Mouse (Mus musculus) neural tube, embryonic 14.5 days (tissue): ENCODE results near the gene Vamp5. TPM values are rescaled to one million over a fixed set of nuclear protein-coding genes. Genes with fewer than 3 reads are reported as not detected.

Experiments
- ATAC-seq: fragments of 200-750 bp; cut with Nextera tagmentation; 2 replicates; pipeline ENCODE4 v1.8.0; 2017; ENCODE audit warnings: low read depth, mild to moderate bottlenecking, moderate TSS enrichment, moderate library complexity
- H3K27ac ChIP-seq: fragments of 300-500 bp; sonication (generic); 2 replicates; pipeline ENCODE4 v1.5.1; 2014; ENCODE audit warnings: low read depth, mild to moderate bottlenecking, control low read depth, low read length, moderate library complexity, mixed read lengths
- H3K27me3 ChIP-seq: fragments of 300-500 bp; sonication (generic); 2 replicates; pipeline ENCODE4 v1.6.1; 2014; ENCODE audit warnings: low read length; ENCODE audit not compliant: control insufficient read depth, insufficient read depth
- H3K36me3 ChIP-seq: fragments of 300-500 bp; sonication (generic); 2 replicates; pipeline ENCODE4 v1.6.1; 2014; ENCODE audit warnings: low read length, mixed read lengths; ENCODE audit not compliant: control insufficient read depth, insufficient read depth
- H3K4me1 ChIP-seq: fragments of 300-500 bp; sonication (generic); 2 replicates; pipeline ENCODE4 v1.6.1; 2014; ENCODE audit warnings: low read length; ENCODE audit not compliant: control insufficient read depth, insufficient read depth
- H3K4me2 ChIP-seq: fragments of 300-500 bp; sonication (generic); 2 replicates; pipeline ENCODE4 v1.6.1; 2014; ENCODE audit warnings: mild to moderate bottlenecking, low read depth, low read length, control low read depth
- H3K4me3 ChIP-seq: fragments of 300-500 bp; sonication (generic); 2 replicates; pipeline ENCODE4 v1.5.1; 2014; ENCODE audit warnings: low read depth, low read length, control low read depth, mixed read lengths
- H3K9ac ChIP-seq: fragments of 300-500 bp; sonication (generic); replicated peaks from 2 replicates; pipeline ENCODE4 v1.6.1; 2014; ENCODE audit warnings: low read depth, mild to moderate bottlenecking, control low read depth, low read length, mixed read lengths
- H3K9me3 ChIP-seq: fragments of 300-500 bp; sonication (generic); 2 replicates; pipeline ENCODE4 v1.6.1; 2016; ENCODE audit warnings: low read length; ENCODE audit not compliant: control insufficient read depth
- WGBS: fragments of 180-500 bp; shearing (Covaris S2); extraction: QIAGEN DNeasy Blood & Tissue Kit; methylation state at CpG from one replicate; pipeline ENCODE4 v1.1.7; 2014; 5-methylcytosine and 5-hydroxymethylcytosine counted together
- polyA plus RNA-seq: library from polyadenylated mRNA; unstranded; fragments of >200 nt; fragmentation: Nextera tagmentation; extraction: Ambion mirVana; gene quantifications from 2 replicates; pipeline ENCODE4 v1.2.1, GENCODE M21; 2014

Gene Vamp5
- polyA plus RNA-seq, 1 experiment from 2014 or later, result 3.1 TPM

DNA sequence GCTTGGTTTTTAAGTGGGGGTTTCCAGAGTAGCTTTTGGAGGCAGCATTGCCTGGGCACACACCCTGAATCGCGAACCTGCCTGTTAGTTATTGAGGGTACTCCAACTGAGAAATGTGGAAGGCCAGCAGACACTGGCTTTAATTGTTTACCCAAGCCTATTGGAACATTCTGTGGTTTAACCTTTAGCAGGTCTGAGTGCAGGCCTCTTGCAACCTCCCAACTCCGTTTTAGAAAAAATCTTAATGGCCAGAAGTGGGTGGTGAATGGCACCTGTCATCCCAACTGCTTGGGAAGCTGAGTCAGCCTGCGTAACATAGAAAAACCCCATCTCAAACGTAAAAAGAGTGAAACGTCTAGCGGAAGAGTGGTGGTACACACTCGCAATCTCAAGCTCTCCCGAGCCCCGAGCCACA is 16.6 kb upstream of the Vamp5 start:
- no peak for ATAC-seq
- 81% methylated on average over 10 of the region's 10 CpGs for WGBS
- H3K4me3 ChIP-seq, result no peak overlapping the region
- H3K27ac ChIP-seq, result no peak overlapping the region
- H3K9me3 ChIP-seq, result no peaks in the 10 kb centered on the region
- H3K36me3 ChIP-seq, result no peaks in the 10 kb centered on the region
- no peaks in the 10 kb centered on the region for H3K27me3 ChIP-seq
- H3K4me1 ChIP-seq, result no peaks in the 10 kb centered on the region
- no peak overlapping the region for H3K9ac ChIP-seq
- no peak overlapping the region for H3K4me2 ChIP-seq

DNA sequence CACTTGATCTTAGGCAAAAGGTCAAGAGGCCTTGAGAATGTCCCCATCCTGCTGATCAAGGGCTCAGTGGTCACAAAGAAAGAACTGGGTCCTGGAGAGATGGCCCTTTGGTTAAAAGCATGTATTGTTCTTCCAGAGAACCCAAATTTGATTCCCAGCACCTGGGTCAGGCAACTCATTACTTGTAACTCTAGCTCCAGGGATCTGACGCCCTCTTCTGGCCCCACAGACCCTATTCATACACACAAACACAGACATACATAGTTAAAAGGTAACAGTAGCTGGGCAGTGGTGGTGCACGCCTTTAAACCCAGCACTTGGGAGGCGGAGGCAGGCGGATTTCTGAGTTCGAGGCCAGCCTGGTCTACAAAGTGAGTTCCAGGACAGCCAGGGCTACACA is 12.1 kb upstream of the Vamp5 start:
- Histone ChIP-seq H3K9ac (no peak overlapping the region), H3K4me3 (no peak overlapping the region), H3K9me3 (no peaks in the 10 kb centered on the region), H3K36me3 (no peaks in the 10 kb centered on the region), H3K27me3 (peaks cover 3% of the 10 kb centered on the region; the same call in 1 of the 2 replicates), H3K4me1 (0 out of 2 replicates have a peak, but pooled peaks cover 3% of the 10 kb centered on the region), H3K4me2 (no peak overlapping the region), H3K27ac (no peak overlapping the region)
- 96% methylated on average over 5 of the region's 5 CpGs for WGBS
- ATAC-seq, result no peak

DNA sequence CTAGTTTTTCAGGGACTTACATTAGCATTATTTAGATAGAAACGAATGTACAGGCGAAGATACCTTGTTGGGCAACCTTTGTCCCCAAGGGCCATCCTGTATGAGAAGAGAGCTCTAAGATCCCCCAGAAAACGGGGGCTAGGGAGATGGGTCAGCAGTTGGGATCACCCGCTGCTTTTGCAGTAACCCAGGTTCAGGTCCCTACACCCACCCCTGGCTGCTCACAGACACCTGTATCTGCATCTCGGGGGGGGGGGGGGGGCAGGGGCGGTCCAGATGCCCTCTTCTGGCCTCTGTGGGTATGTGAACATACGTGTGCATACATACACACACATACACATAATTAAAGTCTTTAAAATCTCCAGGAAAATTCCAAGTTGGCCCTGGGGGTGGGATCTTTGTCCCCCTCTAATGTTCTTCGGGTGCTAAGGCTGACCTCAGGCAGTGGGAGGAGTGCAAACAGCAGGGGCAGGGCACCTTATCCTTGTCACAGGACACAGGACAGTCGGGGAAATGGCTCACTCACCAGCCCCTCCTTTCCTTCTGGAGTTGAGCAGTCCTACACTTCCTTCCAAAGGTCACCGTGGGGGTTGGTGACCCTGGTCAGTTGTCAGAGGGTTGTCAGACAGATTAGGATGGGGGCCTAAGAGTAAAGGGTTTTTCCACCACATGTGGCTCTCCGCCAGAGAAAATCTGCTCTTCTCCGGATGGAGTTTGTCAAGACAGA is 10.7 kb upstream of the Vamp5 start:
- no peak overlapping the region; the same call in 1 of the 2 replicates for H3K4me3 ChIP-seq

DNA sequence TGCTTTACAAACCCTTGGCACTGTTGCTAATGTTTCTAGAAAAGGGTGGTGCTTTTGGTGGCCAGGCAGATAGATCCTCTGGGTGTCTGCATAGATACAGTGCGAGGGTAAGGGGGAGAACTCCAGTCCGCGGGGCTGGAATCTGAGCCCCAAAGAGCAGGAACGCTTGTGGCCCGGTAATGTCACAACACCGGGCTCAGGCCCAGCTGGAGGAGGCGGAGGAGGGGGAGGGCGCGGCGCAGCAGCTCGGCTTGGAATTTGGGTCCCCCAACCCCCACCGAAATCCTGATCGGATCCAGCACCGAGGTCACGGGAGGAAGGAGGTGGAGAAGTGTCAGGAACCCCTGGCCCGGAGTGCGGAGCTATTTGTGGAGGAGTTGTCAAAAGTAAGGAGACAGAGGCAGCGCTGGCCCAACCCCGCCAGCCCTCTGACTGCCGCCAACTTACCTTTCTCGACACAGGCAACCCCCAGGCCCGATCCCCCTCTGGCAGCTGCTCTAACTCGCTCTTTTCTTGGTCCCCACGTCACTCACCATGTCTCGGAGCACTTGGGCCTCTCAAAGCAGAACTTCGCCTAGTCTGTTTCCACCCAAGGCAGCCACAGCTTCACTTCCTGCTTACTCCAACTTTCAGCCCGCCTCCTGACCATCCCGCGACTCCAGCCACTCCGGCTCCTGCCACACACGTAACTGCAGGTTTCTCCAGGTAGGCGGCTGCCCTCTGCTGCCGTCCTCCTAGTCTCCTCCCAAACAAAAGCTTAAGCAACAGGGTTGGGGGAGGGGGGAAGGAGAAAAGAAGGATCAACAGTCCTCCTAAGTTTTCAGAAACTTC is 9.9 kb upstream of the Vamp5 start, which contains the start of gene Vamp8:
Gene Vamp8 (minus strand): TSS at position 763 of the 831 bp plus-strand sequence.
- 4% methylated on average over 32 of the region's 33 CpGs for WGBS
- Histone ChIP-seq H3K9ac (peak within 1 kb of the TSS; percentile 34; the same call in 1 of the 2 replicates), H3K27me3 (peaks cover 3% of the 10 kb centered on the region; the same call in 1 of the 2 replicates), H3K36me3 (no peaks in the 10 kb centered on the region), H3K27ac (0 out of 2 replicates have a peak within 1 kb of the TSS, but pooled peaks have one; percentile 5), H3K4me1 (0 out of 2 replicates have a peak, but pooled peaks cover 3% of the 10 kb centered on the region), H3K4me3 (peak within 1 kb of the TSS; percentile 22), H3K9me3 (no peaks in the 10 kb centered on the region), H3K4me2 (peak within 1 kb of the TSS; percentile 46)
- ATAC-seq, result peak; percentile 31; the same call in 1 of the 2 replicates

More for the DNA sequence above, 10.7 kb upstream of the Vamp5 start:
- Histone ChIP-seq H3K9ac (no peak overlapping the region), H3K4me2 (peak overlapping the region; percentile 46; the same call in 1 of the 2 replicates), H3K4me1 (0 out of 2 replicates have a peak, but pooled peaks cover 3% of the 10 kb centered on the region), H3K27me3 (peaks cover 3% of the 10 kb centered on the region; the same call in 1 of the 2 replicates), H3K27ac (no peak overlapping the region), H3K9me3 (no peaks in the 10 kb centered on the region), H3K36me3 (no peaks in the 10 kb centered on the region)
- 25% methylated on average over 12 of the region's 12 CpGs for WGBS
- ATAC-seq, result peak; percentile 31; the same call in 1 of the 2 replicates

DNA sequence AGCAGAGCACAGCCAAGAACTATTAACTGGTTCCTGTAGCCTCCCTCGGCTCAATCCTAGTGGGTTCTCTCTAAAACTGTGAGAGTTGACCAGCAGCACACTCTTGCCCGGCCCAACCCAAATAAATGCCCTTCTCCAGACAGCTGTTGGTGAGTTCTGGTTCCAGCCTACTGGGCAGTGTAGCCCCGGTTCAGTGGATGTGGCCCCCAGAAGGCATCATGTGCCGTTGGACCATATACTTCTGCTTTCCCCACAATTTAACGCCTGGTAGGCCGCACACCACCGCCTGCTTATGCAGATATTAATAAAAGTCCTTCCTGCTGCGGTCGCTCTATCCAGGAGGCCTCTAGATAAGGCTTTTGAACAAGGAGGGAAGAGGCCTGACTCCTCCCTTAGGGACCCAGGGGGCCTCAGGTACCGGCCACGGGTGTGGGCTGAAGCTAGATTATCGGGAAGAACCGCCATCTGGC is 9.2 kb upstream of the Vamp5 start:
- Histone ChIP-seq H3K4me2 (peak overlapping the region; percentile 46), H3K36me3 (no peaks in the 10 kb centered on the region), H3K9ac (0 out of 2 replicates have a peak overlapping the region, but pooled peaks have one; percentile 34), H3K4me3 (peak overlapping the region; percentile 22), H3K27me3 (peaks cover 3% of the 10 kb centered on the region; the same call in 1 of the 2 replicates), H3K9me3 (no peaks in the 10 kb centered on the region), H3K27ac (0 out of 2 replicates have a peak overlapping the region, but pooled peaks have one; percentile 4), H3K4me1 (0 out of 2 replicates have a peak, but pooled peaks cover 3% of the 10 kb centered on the region)
- 40% methylated on average over 13 of the region's 13 CpGs for WGBS
- ATAC-seq, result no peak

DNA sequence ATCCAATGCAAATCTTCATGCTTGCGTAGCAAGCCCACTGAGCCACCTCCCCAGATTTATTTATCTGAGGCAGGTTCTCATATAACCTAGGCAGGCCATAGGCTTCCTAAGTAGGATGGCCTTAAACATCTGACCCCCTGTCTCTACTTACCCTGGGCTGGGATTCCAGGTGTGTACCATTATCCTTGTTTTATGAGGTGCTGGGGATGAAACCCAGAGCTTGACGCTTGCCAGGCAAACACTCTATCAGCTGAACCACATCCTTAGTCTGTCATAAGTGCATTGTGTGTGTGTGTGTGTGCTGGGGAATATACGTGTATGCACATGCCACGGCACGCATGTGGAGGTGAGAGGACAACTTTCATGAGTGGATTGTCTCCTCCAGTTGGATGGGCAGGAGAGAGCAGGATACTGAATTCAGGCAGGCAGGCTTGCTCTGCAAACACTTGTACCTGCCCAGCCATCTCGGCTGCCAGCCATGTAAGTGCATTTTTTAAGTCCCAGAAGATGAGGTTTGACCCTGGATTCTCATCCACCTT is 8.6 kb upstream of the Vamp5 start:
- Histone ChIP-seq H3K27ac (no peak overlapping the region), H3K9ac (no peak overlapping the region), H3K4me1 (0 out of 2 replicates have a peak, but pooled peaks cover 3% of the 10 kb centered on the region), H3K4me3 (no peak overlapping the region), H3K9me3 (no peaks in the 10 kb centered on the region), H3K4me2 (no peak overlapping the region), H3K36me3 (no peaks in the 10 kb centered on the region), H3K27me3 (peaks cover 3% of the 10 kb centered on the region; the same call in 1 of the 2 replicates)
- no peak for ATAC-seq
- 91% methylated on average over 6 of the region's 6 CpGs for WGBS

DNA sequence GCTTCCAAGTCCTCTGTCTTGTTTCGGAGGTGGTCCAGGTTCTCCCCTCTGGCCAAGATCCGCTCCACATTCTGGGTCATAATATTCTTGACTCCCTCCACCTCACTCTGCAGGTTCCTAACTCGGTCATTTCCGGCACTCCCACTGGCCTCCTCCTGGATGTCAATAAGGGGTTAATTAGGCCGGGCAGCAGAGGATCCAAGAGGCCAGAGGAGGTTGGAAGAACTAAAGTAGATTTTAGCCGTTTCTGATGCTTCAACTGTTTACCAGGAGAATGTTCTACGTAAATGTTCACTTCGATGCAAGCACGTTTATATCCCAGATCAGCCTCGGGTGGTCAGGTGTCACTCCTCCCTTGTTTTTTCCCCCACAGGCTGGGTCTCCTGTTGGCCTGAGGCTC is 8.0 kb upstream of the Vamp5 start:
- no peak overlapping the region for H3K9ac ChIP-seq
- no peak overlapping the region for H3K4me3 ChIP-seq
- 77% methylated on average over 10 of the region's 10 CpGs for WGBS
- no peak overlapping the region for H3K4me2 ChIP-seq
- H3K27ac ChIP-seq, result no peak overlapping the region
- H3K4me1 ChIP-seq, result 0 out of 2 replicates have a peak, but pooled peaks cover 3% of the 10 kb centered on the region
- no peak for ATAC-seq
- H3K27me3 ChIP-seq, result peaks cover 3% of the 10 kb centered on the region; the same call in 1 of the 2 replicates
- H3K9me3 ChIP-seq, result no peaks in the 10 kb centered on the region
- H3K36me3 ChIP-seq, result no peaks in the 10 kb centered on the region

DNA sequence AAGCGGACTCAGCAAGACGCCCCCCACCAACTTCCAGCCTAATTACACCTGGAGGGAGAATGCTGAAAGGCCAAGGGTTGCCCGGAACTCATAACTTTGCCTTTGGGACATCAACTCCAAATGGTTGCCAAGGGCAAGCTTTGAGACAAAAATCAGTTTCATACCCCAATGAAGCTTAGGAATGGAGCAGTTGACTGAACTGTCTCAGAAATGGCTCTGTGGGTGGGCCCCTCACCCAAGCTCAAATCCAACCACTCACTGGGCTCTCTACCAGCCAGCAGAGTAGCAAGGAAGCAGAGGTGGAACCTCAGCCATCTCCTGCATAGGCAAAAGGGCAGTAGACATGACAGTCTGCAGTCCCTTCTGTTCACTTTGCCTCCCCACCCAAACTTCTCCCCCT is 7.5 kb upstream of the Vamp5 start:
- 73% methylated on average over 3 of the region's 3 CpGs for WGBS

More for the DNA sequence above, 7.5 kb upstream of the Vamp5 start:
- no peaks in the 10 kb centered on the region for H3K36me3 ChIP-seq
- H3K9me3 ChIP-seq, result no peaks in the 10 kb centered on the region
- H3K4me1 ChIP-seq, result 0 out of 2 replicates have a peak, but pooled peaks cover 3% of the 10 kb centered on the region
- H3K27me3 ChIP-seq, result peaks cover 3% of the 10 kb centered on the region; the same call in 1 of the 2 replicates
- H3K9ac ChIP-seq, result no peak overlapping the region
- no peak overlapping the region for H3K27ac ChIP-seq
- H3K4me3 ChIP-seq, result no peak overlapping the region
- H3K4me2 ChIP-seq, result no peak overlapping the region
- no peak for ATAC-seq
